Mouse (Mus musculus) right cerebral cortex, adult 2 months (tissue): ENCODE results near the gene Pou2f2.

Experiments
- DNase-seq, 2 experiments: peaks; one replicate each; pipeline ENCODE4 v3.0.0; 2021 to 2022; ENCODE audit warnings: low spot score in 2 of 2

Gene Pou2f2

GRCm38 (mm10) chr7:25179606-25180161 is at the start of gene Pou2f2:
TSS of gene Pou2f2 (minus strand) at chr7:25179726.
- peak; percentile 85 for DNase-seq

DNA sequence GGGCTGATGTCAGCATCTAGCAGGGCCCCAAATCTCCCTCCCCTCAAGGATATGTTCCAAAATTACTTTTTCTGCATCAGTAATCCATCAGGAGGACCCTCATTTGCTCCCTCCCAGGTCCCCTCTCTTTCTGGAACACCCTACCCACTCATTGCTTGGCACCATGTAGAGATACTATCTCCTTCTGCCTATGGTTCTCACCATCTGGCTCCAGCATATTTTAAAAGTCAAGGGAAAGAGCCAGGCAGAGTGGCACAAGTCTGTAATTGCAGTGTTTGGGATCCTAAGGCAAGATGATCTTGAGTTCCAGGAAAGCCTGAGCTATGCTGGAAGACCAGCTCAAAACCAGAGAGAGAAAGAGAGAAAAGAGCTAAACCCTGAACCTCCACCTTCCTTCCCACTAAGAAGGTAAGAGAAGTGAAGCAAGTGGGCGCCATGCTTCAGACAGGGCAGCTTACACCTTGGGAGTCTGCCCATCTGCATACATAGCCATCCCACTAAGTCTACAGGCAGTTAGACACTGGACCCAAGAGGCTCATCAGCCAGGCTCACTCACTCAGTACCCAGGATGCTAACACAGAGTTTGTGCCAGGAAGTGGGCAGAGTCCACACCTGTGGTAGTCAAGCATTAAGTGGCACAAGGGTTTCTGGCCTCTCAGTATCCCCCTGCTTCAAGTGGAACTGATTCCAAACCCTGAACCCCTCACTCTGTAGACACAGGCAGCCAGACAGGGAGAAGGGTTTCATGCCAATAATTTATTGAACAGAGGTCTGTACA is 48.2 kb upstream of the Pou2f2 start:
- no peak for DNase-seq

DNA sequence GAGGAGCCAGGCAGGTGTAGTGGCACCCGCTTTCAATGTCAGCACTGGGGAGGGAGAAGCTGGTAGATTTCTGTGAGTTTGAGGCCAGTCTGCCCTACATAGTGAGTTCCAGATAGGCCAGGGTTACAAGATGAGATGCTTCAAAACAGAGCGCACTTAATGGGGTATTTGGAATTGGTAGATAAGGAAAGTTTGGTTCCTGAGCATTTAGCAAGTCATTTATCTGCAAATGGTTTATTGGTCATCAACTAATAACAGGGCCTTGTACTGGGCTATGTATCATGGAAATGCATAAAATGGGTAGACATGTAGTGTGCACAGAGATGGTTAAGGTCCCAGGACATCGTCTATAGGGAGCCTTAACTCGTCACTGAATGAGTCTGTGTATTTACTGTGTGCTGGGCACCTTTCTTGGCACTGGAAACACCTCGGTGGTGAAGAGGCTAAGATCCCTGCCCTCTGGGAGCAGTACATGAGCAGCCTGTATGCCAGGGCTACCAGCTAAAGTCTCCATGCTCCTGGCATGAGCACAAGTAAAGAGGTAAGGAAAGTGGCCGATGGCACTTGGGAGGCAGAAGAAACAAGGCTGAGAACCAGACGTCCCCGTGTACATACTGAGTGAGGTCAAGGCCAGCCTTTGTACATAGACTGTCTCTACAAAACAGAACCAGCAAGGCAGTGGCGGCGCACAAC is 42.9 kb upstream of the Pou2f2 start:
- DNase-seq = no peak

- peak; percentile 98 for DNase-seq
These were observed 41.8 kb upstream of the Pou2f2 start, which contains the start of gene Zfp526 for GRCm38 (mm10) chr7:25221102-25221883. TSS of gene Zfp526 (plus strand) at chr7:25221425.

- DNase-seq = peak in 1 of 2 experiments; percentile 12
These were observed 41.1 kb upstream of the Pou2f2 start, which contains the start of gene Dedd2 for GRCm38 (mm10) chr7:25220457-25221101. TSS of gene Dedd2 (minus strand) at chr7:25220615.

GRCm38 (mm10) chr7:25219756-25220456 is 40.4 kb upstream of the Pou2f2 start:
- DNase-seq = peak; percentile 94 to 96

DNA sequence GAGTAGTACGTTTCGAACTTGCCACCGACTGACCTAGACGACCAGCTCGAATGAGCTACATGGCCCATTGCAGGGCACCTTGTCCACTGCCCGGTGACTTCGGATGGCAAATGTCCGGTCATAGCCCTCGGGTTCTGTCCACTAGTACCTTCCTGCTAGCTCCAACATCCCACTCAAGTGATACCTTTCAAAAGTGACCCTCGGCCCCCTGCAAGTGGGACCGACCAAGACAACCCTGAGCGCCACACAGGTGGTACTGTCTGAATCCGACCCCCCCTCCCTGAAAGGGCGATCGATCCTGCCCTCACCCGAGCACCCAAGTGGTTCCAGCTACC is 39.9 kb upstream of the Pou2f2 start:
- DNase-seq = no peak

- peak in 1 of 2 experiments; percentile 27 for DNase-seq
These were observed 39.3 kb upstream of the Pou2f2 start for GRCm38 (mm10) chr7:25218705-25219415.

DNA sequence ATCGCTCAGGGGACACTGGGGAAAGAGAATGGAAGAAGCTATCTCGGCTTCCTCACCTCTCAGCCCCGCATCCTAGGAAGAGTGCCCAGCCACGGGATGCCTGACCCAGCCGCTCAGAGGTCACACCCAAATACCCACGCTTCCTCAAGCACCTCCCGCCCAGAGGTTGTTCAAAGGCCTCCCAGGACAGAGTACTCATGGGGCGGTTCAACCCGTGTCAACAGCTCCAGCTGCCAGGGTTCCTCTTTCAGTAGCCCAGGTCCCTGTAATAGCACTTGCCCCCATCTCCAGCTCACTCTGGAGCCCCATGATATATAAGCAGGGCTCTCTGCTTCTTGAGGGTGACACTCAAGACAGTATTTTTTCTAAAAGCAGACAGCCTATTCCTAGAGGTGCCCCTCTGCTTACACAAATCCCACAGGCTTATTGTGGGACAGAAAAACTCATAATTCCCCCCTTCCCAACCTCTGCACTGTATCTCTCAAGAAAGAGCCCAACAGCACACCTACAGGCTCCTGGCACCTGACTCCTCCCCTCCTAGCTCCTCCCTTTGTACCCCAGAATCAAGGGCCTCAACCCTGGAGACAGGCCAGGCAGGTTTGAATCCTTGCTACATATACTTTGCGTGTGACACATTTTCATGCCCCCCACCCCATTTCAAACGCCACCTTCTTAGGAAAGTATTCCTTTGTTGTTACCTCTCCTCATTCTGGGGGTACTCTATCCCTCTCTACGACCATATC is 38.3 kb upstream of the Pou2f2 start:
- no peak for DNase-seq

- DNase-seq = no peak
These were observed 34.6 kb upstream of the Pou2f2 start for GRCm38 (mm10) chr7:25214172-25214571.

- DNase-seq = no peak
These were observed 33.6 kb upstream of the Pou2f2 start for GRCm38 (mm10) chr7:25213099-25213498.

DNA sequence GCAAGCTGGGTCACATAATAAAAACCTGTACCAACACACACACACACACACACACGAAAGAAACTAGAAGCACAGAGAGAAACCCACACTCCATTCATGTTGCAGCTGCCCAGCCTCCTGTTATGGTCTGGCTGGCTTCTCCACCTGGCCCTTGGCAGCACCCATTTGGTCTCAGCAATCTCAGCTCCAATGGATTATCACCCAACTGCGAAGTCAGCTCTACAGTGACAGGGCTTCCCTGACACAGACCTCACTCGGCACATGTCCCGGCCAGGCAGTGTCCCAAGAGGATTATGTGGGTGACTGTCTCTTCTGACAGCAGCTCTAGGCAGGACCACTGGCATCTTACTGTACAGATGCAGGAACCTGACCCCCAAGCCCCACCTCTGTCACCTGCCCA is 31.0 kb upstream of the Pou2f2 start:
- no peak for DNase-seq

GRCm38 (mm10) chr7:25209161-25209622 is 29.7 kb upstream of the Pou2f2 start:
- no peak for DNase-seq

DNA sequence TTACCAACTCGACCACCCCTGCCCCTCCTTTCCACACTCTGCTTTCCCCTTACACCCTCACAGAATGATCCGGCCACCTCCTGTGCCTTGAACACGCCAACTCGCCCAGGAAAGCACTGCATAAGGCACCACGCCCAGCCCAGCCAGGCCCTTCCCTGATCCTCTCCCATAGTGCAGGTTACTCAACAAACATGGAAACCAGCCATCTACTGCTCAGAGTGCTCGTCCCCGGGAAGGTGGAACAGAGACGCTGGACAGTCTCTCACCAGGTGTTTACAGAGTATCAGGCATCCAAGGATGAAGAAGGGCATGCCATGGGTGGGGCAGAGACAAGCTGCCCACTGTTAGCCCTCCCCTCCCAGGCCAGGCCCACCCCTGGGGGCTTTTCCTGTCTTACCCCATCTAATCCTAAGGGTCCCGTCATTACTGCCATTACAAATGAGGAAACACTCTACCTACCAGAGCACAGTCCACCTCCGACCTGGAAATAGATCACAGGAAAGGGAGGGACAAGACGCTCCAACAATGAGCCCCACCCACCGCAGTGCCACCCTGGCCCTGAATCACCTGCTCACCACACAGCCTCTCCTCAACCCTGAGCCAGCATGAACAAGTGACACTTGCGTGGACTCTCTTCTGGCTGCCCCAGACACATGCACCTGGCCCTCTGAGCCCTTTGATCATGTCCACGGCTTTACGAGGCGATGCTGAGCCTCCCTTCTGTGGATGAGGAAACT is 26.7 kb upstream of the Pou2f2 start:
- no peak for DNase-seq

GRCm38 (mm10) chr7:25205355-25206093 is 26.0 kb upstream of the Pou2f2 start:
- no peak for DNase-seq

GRCm38 (mm10) chr7:25203624-25204023 is 24.1 kb upstream of the Pou2f2 start:
- DNase-seq = no peak

- DNase-seq = no peak
These were observed 18.0 kb upstream of the Pou2f2 start for GRCm38 (mm10) chr7:25197384-25198018.
